Comparison of ENCODE assay signal across 17 mouse cellular contexts in genomic region chr15:78456051-78456450, GRCm38 (mm10). TPM values are rescaled to one million over a fixed set of nuclear protein-coding genes. Genes with fewer than 3 reads are reported as not detected.
DNase-seq lines count a peak whose midpoint lies in the region; ATAC-seq and TF ChIP-seq lines count a peak whose summit lies in the region.
"Had no signal": no experiment of that assay in that cellular context is flagged by ENCODE, and none has a peak within 500 bp of the region (broad histone marks: within the 10 kb centered on the region; RNA-seq: fewer than 3 reads in every experiment).

No protein-coding gene starts in this region.

- intact Hi-C loops in gastrocnemius, adult 2 months (cut with DNase I): no loop called here

- TF ChIP-seq CTCF in gastrocnemius, adult 2 months (IDR thresholded peaks at IDR 0.05): no peak

- DNase-seq in adrenal gland, postnatal 10 days: peak; percentile 19
- DNase-seq in adrenal gland, postnatal 36 days: no peak
- no peak for DNase-seq in hindbrain, embryonic 14.5 days (ENCODE audit: low spot score)
- peak; percentile 69 for DNase-seq in 3134 (ENCODE audit: extremely low read depth, insufficient read length, low spot score)
- peak; percentile 88 for DNase-seq in gastrocnemius, adult 2 months
- no peak for DNase-seq in embryo, embryonic 9.5 days (ENCODE audit: extremely low spot score)
- DNase-seq in heart, embryonic 10.5 days (ENCODE audit: low spot score): no peak
- DNase-seq: kidney, adult 2 months; midbrain, embryonic 14.5 days; thymus, postnatal 36 days had no signal

- no peak overlapping the region for H3K9ac ChIP-seq in hindbrain, embryonic 13.5 days
- H3K9ac ChIP-seq in hindbrain, embryonic 14.5 days: no peak overlapping the region
- H3K9ac ChIP-seq: hindbrain, embryonic 15.5 days had no signal

- ATAC-seq in hindbrain, embryonic 13.5 days (ENCODE audit: low FRiP score): no peak
- no peak for ATAC-seq in hindbrain, embryonic 14.5 days (ENCODE audit: low FRiP score)
- ATAC-seq: forebrain, embryonic 16.5 days had no signal

- no peak overlapping the region for H3K4me3 ChIP-seq in hindbrain, embryonic 13.5 days
- no peak overlapping the region for H3K4me3 ChIP-seq in hindbrain, embryonic 14.5 days (replicated peaks; ENCODE audit: low read length)
- no peak overlapping the region for H3K4me3 ChIP-seq in gastrocnemius, adult 2 months
- H3K4me3 ChIP-seq in heart, embryonic 10.5 days: no peak overlapping the region
- H3K4me3 ChIP-seq: hindbrain, embryonic 15.5 days; layer of hippocampus, adult 2 months had no signal

- H3K27ac ChIP-seq in hindbrain, embryonic 13.5 days: 0 out of 2 replicates have a peak overlapping the region, but pooled peaks have one; percentile 23
- H3K27ac ChIP-seq in hindbrain, embryonic 14.5 days: no peak overlapping the region
- H3K27ac ChIP-seq in gastrocnemius, adult 2 months: peak overlapping the region; percentile 65
- H3K27ac ChIP-seq in heart, embryonic 10.5 days: no peak overlapping the region
- H3K27ac ChIP-seq: hindbrain, embryonic 15.5 days; layer of hippocampus, adult 2 months had no signal

- H3K9me3 ChIP-seq in hindbrain, embryonic 13.5 days: no peaks in the 10 kb centered on the region
- H3K9me3 ChIP-seq in hindbrain, embryonic 14.5 days (ENCODE audit: control insufficient read depth, low read length): no peaks in the 10 kb centered on the region
- H3K9me3 ChIP-seq in heart, embryonic 10.5 days: no peaks in the 10 kb centered on the region
- H3K9me3 ChIP-seq: hindbrain, embryonic 15.5 days had no signal

- WGBS in hindbrain, embryonic 13.5 days: 58% methylated on average over 7 of the region's 7 CpGs
- WGBS in hindbrain, embryonic 14.5 days: 55% methylated on average over 7 of the region's 7 CpGs
- 59% methylated on average over 7 of the region's 7 CpGs for WGBS in heart, embryonic 10.5 days

- no peak overlapping the region for H3K4me2 ChIP-seq in hindbrain, embryonic 13.5 days
- H3K4me2 ChIP-seq in hindbrain, embryonic 14.5 days (replicated peaks): no peak overlapping the region
- H3K4me2 ChIP-seq: hindbrain, embryonic 15.5 days had no signal

- no peaks in the 10 kb centered on the region for H3K27me3 ChIP-seq in hindbrain, embryonic 13.5 days
- H3K27me3 ChIP-seq in hindbrain, embryonic 14.5 days (ENCODE audit: control insufficient read depth, insufficient read depth, low read length): no peaks in the 10 kb centered on the region
- peaks cover 19% of the 10 kb centered on the region; the same call in 1 of the 2 replicates for H3K27me3 ChIP-seq in heart, embryonic 10.5 days (ENCODE audit: insufficient read depth, poor library complexity, severe bottlenecking)
- H3K27me3 ChIP-seq: hindbrain, embryonic 15.5 days had no signal

- no peaks in the 10 kb centered on the region for H3K36me3 ChIP-seq in hindbrain, embryonic 13.5 days
- H3K36me3 ChIP-seq in hindbrain, embryonic 14.5 days (replicated peaks; ENCODE audit: control insufficient read depth, insufficient read depth): no peaks in the 10 kb centered on the region
- H3K36me3 ChIP-seq in heart, embryonic 10.5 days: no peaks in the 10 kb centered on the region
- H3K36me3 ChIP-seq: hindbrain, embryonic 15.5 days had no signal

- H3K4me1 ChIP-seq in hindbrain, embryonic 13.5 days (replicated peaks): peaks cover 15% of the 10 kb centered on the region; the same call in 1 of the 2 replicates
- H3K4me1 ChIP-seq in hindbrain, embryonic 14.5 days (replicated peaks; ENCODE audit: control insufficient read depth, insufficient read depth, low read length): no peaks in the 10 kb centered on the region
- H3K4me1 ChIP-seq in heart, embryonic 10.5 days: peaks cover 14% of the 10 kb centered on the region
- H3K4me1 ChIP-seq: hindbrain, embryonic 15.5 days had no signal

RNA-seq across cellular contexts. Expression of gene Tmprss6, which starts 12.4 kb away (rescaled TPM):
- total RNA-seq in adrenal gland, postnatal 10 days (2021): 10 to 100 TPM; 24.7 to 59.5 TPM
- total RNA-seq in adrenal gland, postnatal 36 days (2021): 1 to 10 TPM; 1.2 to 2.3 TPM
- polyA plus RNA-seq in hindbrain, embryonic 13.5 days (2015; fragmentation: Nextera tagmentation; extraction: Ambion mirVana): 0.23 and 0.31 TPM in 2 replicates
- polyA plus RNA-seq in hindbrain, embryonic 14.5 days (2014; fragmentation: Nextera tagmentation; extraction: Ambion mirVana): 0.48 and 1.1 TPM in 2 replicates
- total RNA-seq in gastrocnemius, adult 2 months (2021): not detected
- 0.06 and 1.7 TPM in 2 replicates for polyA plus RNA-seq in heart, embryonic 10.5 days (2016; fragmentation: Nextera tagmentation; extraction: Ambion mirVana)
- total RNA-seq: granulocyte monocyte progenitor cell, adult 5-6 weeks; megakaryocyte progenitor cell, adult 5-6 weeks had no signal
- polyA plus RNA-seq: heart, embryonic 14.5 days had no signal

RNA-seq across cellular contexts. Expression of gene Kctd17, which starts 27.7 kb away (rescaled TPM):
- total RNA-seq in adrenal gland, postnatal 10 days (2021): 10 to 100 TPM; 85.2 to 94.8 TPM
- total RNA-seq in adrenal gland, postnatal 36 days (2021): 10 to 100 TPM; 78.2 to 96.3 TPM
- polyA plus RNA-seq in hindbrain, embryonic 13.5 days (2015; fragmentation: Nextera tagmentation; extraction: Ambion mirVana): 114 and 116 TPM in 2 replicates
- polyA plus RNA-seq in hindbrain, embryonic 14.5 days (2014; fragmentation: Nextera tagmentation; extraction: Ambion mirVana): 134 and 141 TPM in 2 replicates
- total RNA-seq in gastrocnemius, adult 2 months (2021): 10 to 100 TPM in 1 of 2 experiments, 1 to 10 TPM in 1; 8.9 to 17.2 TPM
- polyA plus RNA-seq in heart, embryonic 10.5 days (2016; fragmentation: Nextera tagmentation; extraction: Ambion mirVana): 23.0 and 30.3 TPM in 2 replicates

RNA-seq across cellular contexts. Expression of gene Il2rb, which starts 39.0 kb away (rescaled TPM):
- total RNA-seq in adrenal gland, postnatal 10 days (2021): 1 to 10 TPM; 1.9 TPM
- 1 to 10 TPM in 1 of 2 experiments, under 1 TPM in 1; 0.76 to 1.4 TPM for total RNA-seq in adrenal gland, postnatal 36 days (2021)
- 0.05 and 0.13 TPM in 2 replicates for polyA plus RNA-seq in hindbrain, embryonic 13.5 days (2015; fragmentation: Nextera tagmentation; extraction: Ambion mirVana)
- 0.14 and 0.20 TPM in 2 replicates for polyA plus RNA-seq in hindbrain, embryonic 14.5 days (2014; fragmentation: Nextera tagmentation; extraction: Ambion mirVana)
- total RNA-seq in gastrocnemius, adult 2 months (2021): not detected
- polyA plus RNA-seq in heart, embryonic 10.5 days (2016; fragmentation: Nextera tagmentation; extraction: Ambion mirVana): not detected in 2 replicates
- total RNA-seq: granulocyte monocyte progenitor cell, adult 5-6 weeks had no signal
- polyA plus RNA-seq: forebrain, embryonic 16.5 days had no signal

RNA-seq across cellular contexts. Expression of gene Mpst, which starts 49.8 kb away (rescaled TPM):
- 10 to 100 TPM; 49.1 to 52.0 TPM for total RNA-seq in adrenal gland, postnatal 10 days (2021)
- total RNA-seq in adrenal gland, postnatal 36 days (2021): 10 to 100 TPM; 38.8 to 57.7 TPM
- polyA plus RNA-seq in hindbrain, embryonic 13.5 days (2015; fragmentation: Nextera tagmentation; extraction: Ambion mirVana): 2.2 and 3.1 TPM in 2 replicates
- polyA plus RNA-seq in hindbrain, embryonic 14.5 days (2014; fragmentation: Nextera tagmentation; extraction: Ambion mirVana): 3.2 and 4.2 TPM in 2 replicates
- total RNA-seq in gastrocnemius, adult 2 months (2021): 10 to 100 TPM; 61.9 to 66.9 TPM
- 0.75 and 1.4 TPM in 2 replicates for polyA plus RNA-seq in heart, embryonic 10.5 days (2016; fragmentation: Nextera tagmentation; extraction: Ambion mirVana)

RNA-seq across cellular contexts. Expression of gene Tst, which starts 50.3 kb away (rescaled TPM):
- total RNA-seq in adrenal gland, postnatal 10 days (2021): 100 to 1,000 TPM; 179 to 204 TPM
- total RNA-seq in adrenal gland, postnatal 36 days (2021): 100 to 1,000 TPM; 276 to 330 TPM
- polyA plus RNA-seq in hindbrain, embryonic 13.5 days (2015; fragmentation: Nextera tagmentation; extraction: Ambion mirVana): 10.7 and 17.0 TPM in 2 replicates
- 21.4 and 23.7 TPM in 2 replicates for polyA plus RNA-seq in hindbrain, embryonic 14.5 days (2014; fragmentation: Nextera tagmentation; extraction: Ambion mirVana)
- total RNA-seq in gastrocnemius, adult 2 months (2021): 10 to 100 TPM; 18.2 to 18.8 TPM
- polyA plus RNA-seq in heart, embryonic 10.5 days (2016; fragmentation: Nextera tagmentation; extraction: Ambion mirVana): 9.5 and 25.6 TPM in 2 replicates

Comparison
In these comparisons a context has a peak if more than half of its experiments do, and no peak if none do; other contexts are left out.
1. DNase-seq: peak in adrenal gland, postnatal 10 days (single experiment), 3134 (single experiment) and gastrocnemius, adult 2 months (single experiment); none in adrenal gland, postnatal 36 days (0 of 2), hindbrain, embryonic 14.5 days (single experiment), embryo, embryonic 9.5 days (single experiment) and heart, embryonic 10.5 days (single experiment).
2. H3K27ac ChIP-seq: peak in hindbrain, embryonic 13.5 days (single experiment) and gastrocnemius, adult 2 months (single experiment); none in hindbrain, embryonic 14.5 days (single experiment) and heart, embryonic 10.5 days (single experiment).
3. RNA of gene Tmprss6, which starts 12.4 kb away (total RNA-seq): 24.7 to 59.5 TPM in adrenal gland, postnatal 10 days; 1.2 to 2.3 TPM in adrenal gland, postnatal 36 days and not detected in gastrocnemius, adult 2 months; every median in the first group is over 4 times any median in the second.
4. RNA of gene Kctd17, which starts 27.7 kb away (total RNA-seq): 78.2 to 96.3 TPM in adrenal gland, postnatal 36 days and 85.2 to 94.8 TPM in adrenal gland, postnatal 10 days; 8.9 to 17.2 TPM in gastrocnemius, adult 2 months; every median in the first group is over 4 times any median in the second.